Mouse (Mus musculus): Measurements from ENCODE around the gene Stx7. TPM values are rescaled to one million over a fixed set of nuclear protein-coding genes. Genes with fewer than 3 reads are reported as not detected.
A peak's percentile ranks its signal among the peaks of the same experiment; 100 is the strongest.

Stx7 gene
- total and polyA plus RNA-seq, 3 experiments = 36.1 to 37.7 TPM; not detected in 1

GRCm38 (mm10) chr10:24217558-24218268 lies 68.6 kb downstream of the Stx7 start:
- H3K9me3 ChIP-seq (replicated peaks; ENCODE audit: insufficient read depth, low read length) = no peaks in the 10 kb centered on the region
- H3K4me1 ChIP-seq (ENCODE audit: control insufficient read depth in 1 of 2, insufficient read depth in 2 of 2, low read length in 2 of 2) = no peaks in the 10 kb centered on the region
- no peak overlapping the region for H3K27ac ChIP-seq (ENCODE audit: control insufficient read depth, low read depth, low read length)
- H3K9ac ChIP-seq (ENCODE audit: control insufficient read depth, low read depth, low read length, poor library complexity, severe bottlenecking) = no peak overlapping the region
- no peak for TF ChIP-seq POLR2AphosphoS5 (IDR thresholded peaks at IDR 0.05; ENCODE audit: borderline replicate concordance, low read depth, low read length)
- no peak for TF ChIP-seq GABPA (IDR thresholded peaks at IDR 0.05; ENCODE audit: low read depth, low read length)
- TF ChIP-seq NELFE (IDR thresholded peaks at IDR 0.05; ENCODE audit: low read depth, low read length) = no peak
- TF ChIP-seq MYC (IDR thresholded peaks at IDR 0.05; ENCODE audit: low read depth, low read length) = no peak
- no peak for TF ChIP-seq ZC3H11A (IDR thresholded peaks at IDR 0.05; ENCODE audit: low read depth, low read length)
- TF ChIP-seq ZKSCAN1 (IDR thresholded peaks at IDR 0.05; ENCODE audit: low read depth, low read length) = no peak
- H3K79me2 ChIP-seq (ENCODE audit: control insufficient read depth, insufficient read depth, low read length, poor library complexity) = no peaks in the 10 kb centered on the region
- H3K36me3 ChIP-seq (ENCODE audit: control insufficient read depth in 1 of 2, insufficient read depth in 2 of 2, low read length in 2 of 2) = no peaks in the 10 kb centered on the region
- H3K27me3 ChIP-seq (ENCODE audit: control insufficient read depth in 1 of 2, insufficient read depth in 2 of 2, low read length in 2 of 2) = peaks cover 4% of the 10 kb centered on the region in 2 experiments; a peak in 3 of 4 replicates
- H3K4me3 ChIP-seq (ENCODE audit: control insufficient read depth in 1 of 2, insufficient read depth in 1 of 2, low read depth in 2 of 2, low read length in 2 of 2) = no peak overlapping the region
- peak; percentile 28 for DNase-seq (ENCODE audit: low read depth, low spot score)

GRCm38 (mm10) chr10:24220931-24221330 lies 71.8 kb downstream of the Stx7 start:
- H3K27ac ChIP-seq (ENCODE audit: control insufficient read depth, low read depth, low read length) = no peak overlapping the region
- H3K4me1 ChIP-seq (ENCODE audit: control insufficient read depth in 1 of 2, insufficient read depth in 2 of 2, low read length in 2 of 2) = no peaks in the 10 kb centered on the region
- no peak for DNase-seq (ENCODE audit: low read depth, low spot score)
- H3K79me2 ChIP-seq (ENCODE audit: control insufficient read depth, insufficient read depth, low read length, poor library complexity) = no peaks in the 10 kb centered on the region
- no peak for TF ChIP-seq ZNF384 (IDR thresholded peaks at IDR 0.05; ENCODE audit: low read depth, low read length)
- no peak for TF ChIP-seq HCFC1 (IDR thresholded peaks at IDR 0.05; ENCODE audit: low read depth, low read length)
- TF ChIP-seq UBTF (IDR thresholded peaks at IDR 0.05; ENCODE audit: borderline replicate concordance, insufficient read depth, low read depth, low read length) = no peak
- TF ChIP-seq CHD1 (IDR thresholded peaks at IDR 0.05; ENCODE audit: low read depth, low read length) = no peak
- no peak for TF ChIP-seq POLR2AphosphoS2 (IDR thresholded peaks at IDR 0.05; ENCODE audit: low read length)
- TF ChIP-seq E2F4 (IDR thresholded peaks at IDR 0.05; ENCODE audit: borderline replicate concordance, low read depth, low read length) = no peak
- TF ChIP-seq JUND (IDR thresholded peaks at IDR 0.05; ENCODE audit: low read depth, low read length) = no peak
- no peak for TF ChIP-seq TAL1 (IDR thresholded peaks at IDR 0.05; ENCODE audit: low read length)
- TF ChIP-seq TBP (IDR thresholded peaks at IDR 0.05; ENCODE audit: low read depth, low read length) = no peak
- TF ChIP-seq MAZ (IDR thresholded peaks at IDR 0.05; ENCODE audit: low read depth, low read length) = no peak
- no peak for TF ChIP-seq RCOR1 (IDR thresholded peaks at IDR 0.05; ENCODE audit: low read depth, low read length)
- TF ChIP-seq MAFK (IDR thresholded peaks at IDR 0.05; ENCODE audit: borderline replicate concordance, low read depth, low read length) = no peak
- TF ChIP-seq POLR2AphosphoS5 (IDR thresholded peaks at IDR 0.05; ENCODE audit: borderline replicate concordance, low read depth, low read length) = no peak
- no peak for TF ChIP-seq ZKSCAN1 (IDR thresholded peaks at IDR 0.05; ENCODE audit: low read depth, low read length)
- TF ChIP-seq RAD21 (IDR thresholded peaks at IDR 0.05; ENCODE audit: low read depth, low read length) = no peak
- no peak for TF ChIP-seq ELF1 (IDR thresholded peaks at IDR 0.05; ENCODE audit: low read depth, low read length)
- TF ChIP-seq USF2 (IDR thresholded peaks at IDR 0.05; ENCODE audit: borderline replicate concordance in 1 of 2, insufficient read depth in 1 of 2, low read depth in 1 of 2, low read length in 2 of 2) = no peak
- no peak for TF ChIP-seq MXI1 (IDR thresholded peaks at IDR 0.05; ENCODE audit: low read depth, low read length)
- H3K27me3 ChIP-seq (ENCODE audit: control insufficient read depth in 1 of 2, insufficient read depth in 2 of 2, low read length in 2 of 2) = peaks cover 0 to 3% of the 10 kb centered on the region in 2 experiments; a peak in 2 of 4 replicates
- no peaks in the 10 kb centered on the region for H3K9me3 ChIP-seq (replicated peaks; ENCODE audit: insufficient read depth, low read length)
- H3K36me3 ChIP-seq (ENCODE audit: control insufficient read depth in 1 of 2, insufficient read depth in 2 of 2, low read length in 2 of 2) = no peaks in the 10 kb centered on the region
- no peak overlapping the region for H3K9ac ChIP-seq (ENCODE audit: control insufficient read depth, low read depth, low read length, poor library complexity, severe bottlenecking)
- H3K4me3 ChIP-seq (ENCODE audit: control insufficient read depth in 1 of 2, insufficient read depth in 1 of 2, low read depth in 2 of 2, low read length in 2 of 2) = no peak overlapping the region
